Mouse (Mus musculus) embryonic stem cell, embryonic (primary cell): ENCODE measurements around the gene Ift80.

Experiments
- CTCF ChIA-PET, 4 experiments: fragments of 300-600 bp in 2 of 4; fragments of 350-600 bp in 2 of 4; sonication (Branson Sonifier 250); formaldehyde crosslinking; loops; one replicate each; lab custom pipeline; 2022; ENCODE audit warnings: inconsistent platforms in 2 of 4; lab: Charles Lee
- POLR2A ChIA-PET, 4 experiments: fragments of 300-600 bp in 2 of 4; fragments of 350-600 bp in 2 of 4; sonication (Branson Sonifier 250); formaldehyde crosslinking; loops; one replicate each; lab custom pipeline; 2022; ENCODE audit warnings: antibody characterized with exemption in 4 of 4, inconsistent platforms in 1 of 4; lab: Charles Lee

Gene Ift80

GRCm38 (mm10) chr3:69017181-69017580 is 12.8 kb upstream of the Ift80 start:
- ChIA-PET CTCF (no interaction called here), POLR2A (interaction anchor here in 3 of 4 experiments (0.8 to 16.5 kb wide), 9 partner anchors 8 to 28 kb away, joined by 3 to 256 read pairs (median 5); partner anchors contain the start of genes Smc4 (in 2 of the 3), Ift80 (in 1 of the 3) and Trim59 (in 1 of the 3))

DNA sequence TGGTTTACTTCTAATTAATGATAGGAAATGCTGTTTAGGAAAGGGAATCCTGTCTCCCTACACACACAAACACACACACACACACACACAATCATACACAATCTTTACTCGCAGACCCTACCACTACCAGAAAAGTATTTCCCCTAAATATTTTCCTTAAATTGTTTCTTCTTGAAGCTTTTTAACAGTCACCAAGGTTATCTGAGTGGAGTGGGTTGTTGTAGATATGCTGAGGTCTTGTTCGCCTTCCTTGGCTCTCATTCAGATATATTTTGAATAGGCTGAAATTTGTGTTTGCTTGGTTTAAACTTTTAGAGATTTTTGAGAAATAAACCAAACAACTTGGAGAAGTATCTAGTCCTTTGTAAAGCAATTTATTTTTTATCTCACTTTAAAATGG is 4.5 kb upstream of the Ift80 start:
- CTCF ChIA-PET = no interaction called here
- POLR2A ChIA-PET = interaction anchor here in 2 of 4 experiments (0.7 to 6.7 kb wide), 11 partner anchors 8 to 118 kb away, joined by 3 to 43 read pairs (median 6); partner anchors contain the start of genes Kpna4 (in 1 of the 2) and Trim59 (in 1 of the 2)

DNA sequence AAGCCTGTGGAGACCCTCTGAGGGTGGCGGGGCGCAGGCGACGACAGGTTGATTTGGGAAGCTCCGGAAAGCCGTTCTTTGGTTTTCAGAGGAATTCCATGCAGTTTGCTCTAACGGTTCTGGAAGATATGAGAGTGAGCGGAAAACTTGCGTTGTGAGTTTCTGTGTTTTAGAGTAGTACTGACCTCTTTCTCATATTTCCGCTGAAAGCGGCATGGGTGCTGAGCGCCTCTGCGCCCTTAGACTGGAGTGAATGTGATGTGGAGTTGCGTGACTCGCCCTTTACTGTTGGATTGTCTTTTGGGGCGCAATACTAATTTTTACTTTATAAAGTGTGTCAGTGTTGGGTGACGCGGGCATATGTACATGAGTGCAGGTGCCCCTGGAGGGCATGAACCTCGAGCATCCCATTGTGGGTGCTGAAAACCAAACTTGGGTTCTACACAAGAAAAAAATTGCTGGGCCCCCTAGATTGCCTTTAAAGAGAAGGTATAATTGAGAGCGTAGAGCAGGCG is 1.9 kb upstream of the Ift80 start:
- POLR2A ChIA-PET = interaction anchor here in 3 of 4 experiments (0.5 to 6.7 kb wide), 30 partner anchors 9 to 588 kb away, joined by 3 to 48 read pairs (median 6); partner anchors contain the start of genes Trim59 (in 3 of the 3), Kpna4 (in 1 of the 3) and Ppm1l (in 1 of the 3)
- CTCF ChIA-PET = interaction anchor here in 1 of 4 experiments (1.4 kb wide), 1 partner anchor 14 kb away, joined by 4 read pairs; no protein-coding TSS in a partner anchor

- ChIA-PET POLR2A (interaction anchor here in 3 of 4 experiments (0.6 to 6.7 kb wide), 40 partner anchors 8 to 716 kb away, joined by 3 to 48 read pairs (median 6); partner anchors contain the start of genes Kpna4 (in 3 of the 3), Trim59 (in 3 of the 3), Nmd3 (in 1 of the 3) and Ppm1l (in 1 of the 3)), CTCF (no interaction called here)
These were observed 1.2 kb upstream of the Ift80 start for GRCm38 (mm10) chr3:69005338-69006245.

GRCm38 (mm10) chr3:69004055-69004436 is 324 bp downstream of the Ift80 start:
- POLR2A ChIA-PET = interaction anchor here in 3 of 4 experiments (0.6 to 6.7 kb wide), 30 partner anchors 8 to 469 kb away, joined by 3 to 48 read pairs (median 5); partner anchors contain the start of genes Kpna4 (in 2 of the 3) and Trim59 (in 2 of the 3)
- CTCF ChIA-PET = interaction anchor here in 1 of 4 experiments (1.0 kb wide), 1 partner anchor 16 kb away, joined by 3 read pairs; no protein-coding TSS in a partner anchor

GRCm38 (mm10) chr3:69002781-69003180 is 1.6 kb downstream of the Ift80 start:
- ChIA-PET POLR2A (interaction anchor here in 2 of 4 experiments (0.6 to 6.7 kb wide), 6 partner anchors 8 to 512 kb away, joined by 3 to 43 read pairs (median 6); partner anchors contain the start of gene Trim59 (in 1 of the 2)), CTCF (interaction anchor here in 2 of 4 experiments (0.6 to 0.9 kb wide), 3 partner anchors 18 to 808 kb away, joined by 3 to 5 read pairs (median 4); no protein-coding TSS in a partner anchor)

DNA sequence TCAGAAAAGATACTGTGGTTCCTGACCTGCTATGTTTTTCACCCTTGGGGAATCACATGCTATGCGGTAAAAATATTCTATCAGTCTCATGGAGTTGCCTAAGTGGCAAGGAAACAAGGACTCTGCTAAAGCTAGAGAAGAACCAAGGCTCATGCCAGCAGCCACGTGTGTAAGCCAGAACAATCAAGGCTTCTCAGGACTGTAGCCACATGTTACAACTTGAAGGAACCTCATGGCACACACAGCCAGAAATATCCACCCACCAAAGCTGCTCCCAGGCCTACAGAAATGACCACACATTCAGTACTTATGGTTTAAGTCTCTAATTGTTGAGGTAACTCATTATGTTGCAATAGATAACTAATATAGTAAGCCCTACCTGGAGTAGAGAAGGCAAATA is 17.8 kb downstream of the Ift80 start:
- POLR2A ChIA-PET = no interaction called here
- CTCF ChIA-PET = no interaction called here

- ChIA-PET CTCF (no interaction called here), POLR2A (interaction anchor here in 3 of 4 experiments (0.5 to 2.8 kb wide), 8 partner anchors 9 to 362 kb away, joined by 3 to 19 read pairs (median 4); partner anchors contain the start of genes Ift80 (in 1 of the 3) and Smc4 (in 1 of the 3))
These were observed 23.5 kb downstream of the Ift80 start for GRCm38 (mm10) chr3:68980898-68981297.

GRCm38 (mm10) chr3:68979187-68979586 is 25.2 kb downstream of the Ift80 start:
- ChIA-PET POLR2A (interaction anchor here in 3 of 4 experiments (0.6 to 2.8 kb wide), 11 partner anchors 12 to 483 kb away, joined by 3 to 19 read pairs (median 3); partner anchors contain the start of genes Ift80 (in 2 of the 3) and Smc4 (in 2 of the 3)), CTCF (interaction anchor here in 1 of 4 experiments (0.7 kb wide), 1 partner anchor 82 kb away, joined by 3 read pairs; no protein-coding TSS in a partner anchor)

- POLR2A ChIA-PET = interaction anchor here in 1 of 4 experiments (0.6 kb wide), 1 partner anchor 52 kb away, joined by 4 read pairs; no protein-coding TSS in a partner anchor
- CTCF ChIA-PET = no interaction called here
These were observed 26.7 kb downstream of the Ift80 start for GRCm38 (mm10) chr3:68977696-68978095.

GRCm38 (mm10) chr3:68975533-68976490 is 28.6 kb downstream of the Ift80 start:
- POLR2A ChIA-PET = interaction anchor here in 2 of 4 experiments (1.0 to 1.7 kb wide), 3 partner anchors 12 to 29 kb away, joined by 3 to 8 read pairs (median 4); partner anchors contain the start of genes Ift80 (in 1 of the 2) and Smc4 (in 1 of the 2)
- CTCF ChIA-PET = interaction anchor here (0.6 to 0.9 kb wide), 8 partner anchors 8 to 677 kb away, joined by 3 to 7 read pairs (median 4); no protein-coding TSS in a partner anchor

DNA sequence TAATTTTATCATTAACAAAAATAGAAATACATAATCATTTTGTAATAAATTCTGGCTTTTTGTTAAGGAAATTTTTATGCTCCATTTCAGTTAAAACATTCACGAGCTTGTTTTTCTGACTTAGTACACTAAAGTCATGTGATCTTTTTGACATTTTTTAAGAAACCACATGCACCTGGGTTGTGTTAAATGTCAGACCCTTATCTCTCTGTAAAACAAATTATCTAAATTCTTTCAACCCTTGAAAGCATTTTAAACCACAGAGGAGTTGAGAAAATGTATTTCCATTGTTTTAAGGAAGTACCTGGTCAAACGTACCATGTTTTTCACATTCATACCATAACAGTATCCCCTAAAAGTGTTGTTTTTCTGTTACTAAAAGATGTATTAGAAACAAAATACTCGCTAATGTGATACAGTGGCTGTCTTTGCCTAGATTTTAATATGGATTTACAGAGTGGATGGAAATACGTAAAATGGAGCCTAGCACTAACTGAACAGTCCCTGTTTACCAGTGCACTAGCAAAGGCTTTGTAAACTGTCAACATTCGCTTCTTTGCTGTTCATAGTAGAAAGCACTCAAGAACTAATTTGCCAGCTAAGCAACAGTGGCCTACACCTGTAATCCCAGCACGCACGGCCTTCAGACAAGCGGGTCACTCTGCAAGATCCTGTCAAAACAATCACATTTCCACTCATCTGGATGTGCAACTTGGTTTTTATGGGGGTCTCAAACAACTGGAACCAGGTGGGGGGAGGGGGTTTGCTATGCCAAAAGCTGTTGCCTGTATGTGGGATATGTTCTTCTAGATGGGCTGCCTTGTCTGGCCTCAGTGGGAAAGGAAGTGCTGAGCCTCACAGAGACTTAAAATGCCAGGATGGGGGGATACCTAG is 29.5 kb downstream of the Ift80 start:
- CTCF ChIA-PET = interaction anchor here (0.6 to 0.9 kb wide), 8 partner anchors 8 to 676 kb away, joined by 3 to 7 read pairs (median 4); no protein-coding TSS in a partner anchor
- POLR2A ChIA-PET = interaction anchor here in 1 of 4 experiments (0.6 to 1.0 kb wide), 2 partner anchors 11 to 66 kb away, joined by 3 read pairs; no protein-coding TSS in a partner anchor

- POLR2A ChIA-PET = interaction anchor here in 1 of 4 experiments (0.9 kb wide), 1 partner anchor 78 kb away, joined by 4 read pairs; no protein-coding TSS in a partner anchor
These were observed 30.8 kb downstream of the Ift80 start for GRCm38 (mm10) chr3:68973574-68973973.

GRCm38 (mm10) chr3:68969091-68969590 is 35.2 kb downstream of the Ift80 start:
- CTCF ChIA-PET = interaction anchor here in 2 of 4 experiments (0.7 to 2.4 kb wide), 3 partner anchors 15 to 252 kb away, joined by 3 to 5 read pairs (median 3); no protein-coding TSS in a partner anchor
- POLR2A ChIA-PET = interaction anchor here in 1 of 4 experiments (1.5 kb wide), 1 partner anchor 8 kb away, joined by 3 read pairs; no protein-coding TSS in a partner anchor

More at GRCm38 (mm10) chr3:68973574-68973973, 30.8 kb downstream of the Ift80 start:
- CTCF ChIA-PET = interaction anchor here in 1 of 4 experiments (0.6 kb wide), 1 partner anchor 21 kb away, joined by 3 read pairs; no protein-coding TSS in a partner anchor

DNA sequence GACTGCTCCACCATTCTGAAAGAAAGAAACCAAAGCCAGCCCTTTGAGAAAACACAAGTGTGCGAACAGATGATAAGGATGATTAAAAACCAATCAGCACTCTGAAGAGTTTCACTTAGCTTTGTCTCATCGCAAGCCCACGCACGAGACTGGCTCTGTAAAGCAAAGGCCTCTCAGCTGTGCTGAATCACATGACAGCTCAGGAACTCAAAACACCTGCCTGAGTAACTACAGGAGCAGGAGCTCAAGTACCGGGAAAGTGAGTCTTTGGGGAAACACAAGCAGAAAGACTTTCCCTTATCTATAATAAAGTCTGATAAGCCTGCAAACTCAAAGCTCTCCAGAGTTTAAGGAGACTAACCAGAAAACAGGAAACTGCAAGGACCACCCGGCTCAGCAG is 37.0 kb downstream of the Ift80 start:
- POLR2A ChIA-PET = interaction anchor here in 2 of 4 experiments (0.8 to 1.8 kb wide), 10 partner anchors 11 to 78 kb away, joined by 3 to 6 read pairs (median 4); partner anchors contain the start of genes Ift80 (in 1 of the 2) and Smc4 (in 1 of the 2)
- CTCF ChIA-PET = interaction anchor here in 2 of 4 experiments (1.0 to 2.4 kb wide), 5 partner anchors 8 to 386 kb away, joined by 3 to 6 read pairs (median 5); no protein-coding TSS in a partner anchor
